Mouse (Mus musculus) T-cell, adult 2 months (primary cell): ENCODE results near the gene Hes6.

ENCODE experiments used
- DNase-seq: peaks from one replicate; pipeline ENCODE4 v3.0.0; 2022; ENCODE audit warnings: low spot score

The Hes6 gene

GRCm38 (mm10) chr1:91413898-91414594 is at the start of gene Hes6:
TSS of gene Hes6 (minus strand) at chr1:91414038.
- DNase-seq = peak; percentile 10

GRCm38 (mm10) chr1:91463336-91463995 is 49.6 kb upstream of the Hes6 start:
- no peak for DNase-seq

GRCm38 (mm10) chr1:91460564-91460963 is 46.7 kb upstream of the Hes6 start:
- no peak for DNase-seq

DNA sequence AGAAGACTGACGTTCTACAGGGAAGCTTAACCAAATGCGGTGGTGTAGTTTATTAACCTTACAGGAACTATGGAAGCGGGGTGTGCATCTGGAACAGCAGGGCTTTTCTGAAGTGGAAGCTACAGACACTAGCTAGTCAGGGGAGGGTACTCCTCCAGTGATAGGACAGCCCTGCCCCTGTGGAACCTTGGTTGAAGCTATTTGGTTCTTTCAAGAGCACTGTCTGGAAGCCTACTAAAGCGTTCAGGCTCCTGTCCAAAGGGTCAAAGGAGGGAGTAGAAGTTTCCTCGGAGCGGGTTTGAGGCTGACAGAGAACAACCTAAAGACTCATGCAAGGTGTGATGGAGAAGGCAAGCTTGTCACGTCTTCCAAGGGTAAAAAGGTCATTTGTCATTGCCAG is 46.2 kb upstream of the Hes6 start:
- DNase-seq = no peak

GRCm38 (mm10) chr1:91459059-91459809 is 45.4 kb upstream of the Hes6 start, which contains the start of gene Per2:
TSS of gene Per2 (minus strand) at chr1:91459324.
- DNase-seq = peak; percentile 100

DNA sequence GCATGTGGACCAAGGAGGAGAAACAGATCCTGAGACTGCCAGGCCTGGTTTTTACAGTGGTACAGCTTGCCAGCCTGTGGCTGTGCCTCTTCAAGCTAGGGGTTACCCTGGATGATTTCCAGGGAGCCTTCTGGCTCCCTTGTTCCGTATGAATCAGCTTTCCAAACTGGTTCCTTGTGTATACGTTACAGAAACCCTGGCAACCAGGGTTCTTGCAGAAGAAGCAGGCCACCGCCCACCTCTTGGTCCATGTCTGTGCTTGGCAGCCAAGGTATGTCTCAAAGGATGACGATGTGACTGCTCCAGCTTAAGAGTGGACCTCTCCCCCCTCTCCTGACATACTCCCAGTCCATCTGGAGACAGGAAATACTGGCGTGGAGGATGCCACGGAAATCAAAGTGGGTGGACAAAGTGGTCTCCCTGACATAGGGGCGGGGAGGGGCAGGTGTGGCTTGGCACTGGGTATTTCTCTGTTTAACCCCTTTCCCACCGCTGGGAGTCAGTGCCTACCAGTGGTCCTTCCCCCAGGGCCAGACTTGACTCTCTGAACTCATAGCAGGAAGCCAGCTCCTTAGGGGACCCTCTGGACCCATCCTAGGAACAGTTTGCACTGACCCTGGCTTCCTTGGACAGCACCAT is 44.5 kb upstream of the Hes6 start:
- DNase-seq = peak; percentile 10

GRCm38 (mm10) chr1:91457698-91458097 is 43.9 kb upstream of the Hes6 start:
- no peak for DNase-seq

DNA sequence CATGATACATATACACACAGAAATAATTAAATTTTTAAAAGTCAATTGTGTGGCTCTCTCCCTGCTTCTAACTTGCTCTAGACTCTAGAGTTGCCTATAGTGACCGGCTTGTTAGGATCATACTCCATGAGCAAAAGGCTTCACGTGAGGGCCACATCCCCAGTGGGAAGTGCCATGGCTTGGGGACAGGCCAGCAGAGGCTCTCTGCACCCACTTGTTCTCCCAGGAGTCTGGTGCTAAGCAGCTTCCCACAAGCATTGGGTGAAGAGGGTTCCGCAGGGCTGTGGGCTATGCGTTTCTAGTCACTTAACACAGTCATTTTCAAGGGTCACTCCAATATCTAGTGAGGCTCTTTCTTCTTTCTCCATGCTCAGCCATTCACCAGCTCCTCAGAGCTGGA is 43.3 kb upstream of the Hes6 start:
- DNase-seq = no peak

DNA sequence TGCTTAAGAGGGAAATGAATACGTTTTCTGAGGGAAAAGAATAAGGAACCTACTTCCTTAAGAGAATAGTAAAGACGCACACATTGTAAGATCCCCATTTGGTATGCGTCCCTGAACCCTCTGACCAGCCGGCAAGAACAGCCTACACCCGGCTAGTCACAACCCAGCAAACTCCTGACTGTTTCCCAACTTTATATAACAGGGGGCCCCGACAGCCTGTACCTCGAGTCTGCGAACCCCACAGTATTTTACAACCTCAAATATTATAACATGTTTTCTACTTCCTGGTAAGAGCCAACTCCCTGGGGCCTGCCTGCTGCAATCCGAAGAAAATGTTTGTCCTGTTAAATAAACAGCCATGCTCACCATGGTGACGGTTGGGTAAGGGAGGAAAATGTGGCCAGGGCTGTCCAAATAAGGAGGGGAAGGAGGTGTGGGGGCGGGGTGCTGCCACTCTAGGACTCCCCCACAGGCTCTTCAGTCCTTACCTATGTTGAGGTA is 42.5 kb upstream of the Hes6 start:
- peak; percentile 26 for DNase-seq

GRCm38 (mm10) chr1:91455661-91456161 is 41.9 kb upstream of the Hes6 start:
- no peak for DNase-seq

GRCm38 (mm10) chr1:91454927-91455326 is 41.1 kb upstream of the Hes6 start:
- no peak for DNase-seq

DNA sequence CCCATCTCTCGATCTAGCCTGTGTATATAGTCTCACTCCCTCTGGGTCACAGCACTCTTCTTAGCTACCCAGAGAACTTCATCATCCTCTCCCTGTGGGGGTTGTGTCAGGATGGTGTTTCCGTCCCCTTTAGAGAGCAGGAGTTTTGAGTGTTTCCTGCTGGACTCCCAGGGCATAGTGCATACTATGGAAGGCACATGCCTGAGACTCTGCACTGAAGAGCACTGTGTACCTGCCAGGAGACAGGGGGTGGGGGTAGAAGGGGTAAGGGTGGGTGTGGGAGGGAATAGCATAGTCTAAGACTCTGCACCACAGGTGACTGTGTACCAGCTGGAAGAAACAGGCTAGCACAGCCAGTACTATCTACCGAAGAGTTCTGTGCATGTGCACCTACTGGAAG is 40.5 kb upstream of the Hes6 start:
- DNase-seq = no peak

- no peak for DNase-seq
Measured at GRCm38 (mm10) chr1:91453932-91454331, 40.1 kb upstream of the Hes6 start.

GRCm38 (mm10) chr1:91451547-91452084 is 37.8 kb upstream of the Hes6 start:
- no peak for DNase-seq

GRCm38 (mm10) chr1:91450851-91451250 is 37.0 kb upstream of the Hes6 start:
- DNase-seq = no peak

DNA sequence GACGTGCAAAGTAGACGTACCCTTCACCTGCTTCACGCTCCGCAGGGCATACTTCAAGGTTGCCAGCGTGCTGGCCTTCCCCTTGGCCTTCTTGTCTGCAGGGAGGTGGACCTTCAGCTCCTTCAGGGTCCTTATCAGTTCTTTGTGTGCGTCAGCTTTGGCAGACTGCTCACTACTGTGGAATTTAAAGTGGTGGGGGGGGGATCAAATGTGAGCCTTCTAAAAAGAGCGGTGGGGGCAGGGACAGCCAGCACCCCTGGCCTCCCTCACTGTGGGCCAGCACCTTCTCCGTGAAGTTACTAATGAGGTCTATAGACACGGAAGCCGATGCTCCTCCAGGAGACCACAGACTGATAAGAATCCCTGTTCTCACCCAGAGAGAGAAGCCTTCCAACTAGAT is 34.9 kb upstream of the Hes6 start:
- DNase-seq = no peak

- DNase-seq = no peak
Measured at GRCm38 (mm10) chr1:91446511-91446910, 32.7 kb upstream of the Hes6 start.

DNA sequence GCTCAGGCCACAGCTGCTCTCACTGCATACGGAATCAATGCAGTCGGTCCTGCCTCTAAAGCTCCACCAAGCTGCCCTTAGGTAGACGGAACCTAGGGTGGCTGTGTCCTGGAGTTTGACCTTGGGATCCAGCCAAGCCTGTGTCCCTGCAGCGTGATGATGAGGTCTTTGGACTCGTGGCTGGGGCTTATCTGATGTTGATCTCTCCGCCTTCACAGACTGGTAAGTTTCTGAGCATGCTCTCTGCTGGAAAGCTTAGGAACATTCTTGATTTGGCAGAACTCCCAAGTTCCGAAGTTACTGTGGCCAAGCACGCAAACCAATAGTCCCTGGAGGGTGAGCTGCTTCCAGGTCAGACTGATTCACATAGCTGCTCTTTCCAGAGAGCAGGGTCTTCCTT is 32.2 kb upstream of the Hes6 start:
- DNase-seq = no peak

DNA sequence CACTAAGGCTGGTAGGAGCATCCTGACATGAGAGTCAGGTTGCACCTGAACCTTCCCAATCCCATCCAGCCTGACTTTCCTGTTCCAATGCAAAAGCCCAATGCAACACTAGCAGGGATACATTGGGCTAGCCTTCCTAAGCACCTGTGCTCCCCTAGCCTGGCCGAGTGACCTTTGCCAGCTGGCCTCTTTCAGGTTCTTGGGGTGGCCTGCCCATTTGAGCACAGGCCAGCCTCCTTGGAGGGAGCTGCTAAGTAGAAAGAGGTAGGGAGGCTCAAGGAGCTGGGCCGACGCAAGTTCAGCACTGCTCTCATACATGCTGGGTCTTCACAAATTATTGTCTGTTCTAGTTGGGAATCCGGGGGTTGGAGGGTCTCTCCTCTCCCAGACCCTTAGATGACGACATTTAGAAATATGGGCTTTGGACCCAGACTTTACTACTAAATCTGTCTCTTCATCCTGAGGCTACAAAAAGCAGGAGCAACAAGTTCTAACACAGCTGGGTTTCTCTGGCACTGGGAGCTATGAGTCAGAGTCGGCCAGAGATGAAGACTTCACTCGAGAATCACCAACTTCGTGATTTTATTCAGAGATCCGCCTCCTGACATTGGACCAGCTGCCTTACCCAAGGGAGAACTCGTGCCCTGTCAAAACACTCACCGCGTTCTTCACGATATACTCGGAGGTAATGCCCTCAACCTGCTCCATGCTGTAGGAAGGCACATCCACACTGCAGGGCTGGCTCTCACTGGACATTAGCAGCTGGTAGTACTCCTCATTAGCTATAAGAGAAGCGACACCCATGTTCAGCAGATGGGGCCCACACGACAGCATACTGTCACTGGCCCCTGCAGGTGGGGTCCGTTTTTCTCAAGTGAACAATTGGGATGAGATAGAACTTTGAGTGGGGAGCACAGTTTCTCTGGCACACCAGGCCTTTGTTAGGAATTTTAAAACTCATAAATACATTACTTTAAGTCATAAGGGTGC is 31.3 kb upstream of the Hes6 start:
- DNase-seq = no peak

DNA sequence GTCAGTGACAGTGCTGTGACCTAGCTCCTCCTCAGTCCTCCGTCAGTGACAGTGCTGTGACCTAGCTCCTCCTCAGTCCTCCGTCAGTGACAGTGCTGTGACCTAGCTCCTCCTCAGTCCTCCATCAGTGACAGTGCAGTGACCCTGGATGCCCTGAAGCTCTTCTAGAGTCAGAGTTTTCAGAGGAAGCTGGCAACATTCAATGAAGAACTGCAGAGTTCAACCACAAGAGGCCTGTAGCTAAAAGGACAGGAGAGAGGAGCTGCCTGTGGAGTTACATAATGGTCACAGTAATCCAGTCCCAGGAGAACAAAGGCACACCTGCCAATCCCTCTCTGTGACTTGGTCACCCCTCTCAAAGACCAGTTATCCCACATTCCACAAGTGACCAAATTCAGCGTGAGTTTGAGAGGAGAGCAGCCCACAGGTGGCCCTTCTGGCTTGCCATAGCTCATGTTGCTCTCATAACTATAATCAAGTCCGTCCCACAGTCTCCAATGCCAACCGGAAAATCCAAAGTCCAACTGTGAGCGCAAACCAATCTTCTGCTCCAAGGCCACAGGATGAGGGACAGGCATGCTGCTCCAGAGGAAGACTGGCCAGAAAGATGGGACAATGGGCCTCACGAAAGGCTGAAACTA is 28.6 kb upstream of the Hes6 start:
- DNase-seq = no peak
